Mouse (Mus musculus) forebrain, embryonic 10.5 days (tissue): ENCODE data around the gene Olfr788. TPM values are rescaled to one million over a fixed set of nuclear protein-coding genes. Genes with fewer than 3 reads are reported as not detected.

Experiments used
- DNase-seq: peaks from one replicate; pipeline ENCODE4 v3.0.0-alpha.2; 2017; ENCODE audit warnings: low spot score; ENCODE audit errors: extremely low spot score
- H3K27ac ChIP-seq: fragments of 300-500 bp; sonication (generic); 2 replicates; pipeline ENCODE4 v1.5.1; 2016; ENCODE audit warnings: mild to moderate bottlenecking
- H3K27me3 ChIP-seq: fragments of 300-500 bp; sonication (generic); 2 replicates; pipeline ENCODE4 v1.6.1; 2016; ENCODE audit warnings: mild to moderate bottlenecking; ENCODE audit not compliant: poor library complexity, severe bottlenecking
- H3K36me3 ChIP-seq: fragments of 300-500 bp; sonication (generic); replicated peaks from 2 replicates; pipeline ENCODE4 v1.6.1; 2016; ENCODE audit warnings: mild to moderate bottlenecking, moderate library complexity
- H3K4me1 ChIP-seq: fragments of 300-500 bp; sonication (generic); 2 replicates; pipeline ENCODE4 v1.6.1; 2016
- H3K4me3 ChIP-seq: fragments of 300-500 bp; sonication (generic); 2 replicates; pipeline ENCODE4 v1.5.1; 2016; ENCODE audit warnings: mild to moderate bottlenecking, moderate library complexity
- H3K9me3 ChIP-seq: fragments of 300-500 bp; sonication (generic); 2 replicates; pipeline ENCODE4 v1.6.1; 2016; ENCODE audit warnings: mild to moderate bottlenecking, moderate library complexity
- WGBS: fragments of 180-500 bp; shearing (Covaris S2); methylation state at CpG from one replicate; pipeline ENCODE4 v1.1.7; 2016; 5-methylcytosine and 5-hydroxymethylcytosine counted together
- polyA plus RNA-seq: library from polyadenylated mRNA; unstranded; fragments of >200 nt; fragmentation: Nextera tagmentation; extraction: Ambion mirVana; gene quantifications from 2 replicates; pipeline ENCODE4 v1.2.1, GENCODE M21; 2016

Gene Olfr788
- not detected in 2 replicates for polyA plus RNA-seq

- no peaks in the 10 kb centered on the region for H3K36me3 ChIP-seq
Measured at GRCm38 (mm10) chr10:129470698-129471097, at the start of gene Olfr788. Gene Olfr788 (plus strand): TSS chr10:129470998.

GRCm38 (mm10) chr10:129427006-129427405 lies 43.8 kb upstream of the Olfr788 start, which contains the start of gene Olfr786:
Gene Olfr786 (plus strand): TSS chr10:129427306.
- Histone ChIP-seq H3K4me3 (no peak within 1 kb of the TSS), H3K4me1 (no peaks in the 10 kb centered on the region), H3K36me3 (no peaks in the 10 kb centered on the region), H3K27ac (no peak within 1 kb of the TSS), H3K9me3 (no peaks in the 10 kb centered on the region), H3K27me3 (no peaks in the 10 kb centered on the region)
- DNase-seq, result no peak

More at GRCm38 (mm10) chr10:129470698-129471097, at the start of gene Olfr788:
- Histone ChIP-seq H3K27ac (no peak within 1 kb of the TSS), H3K4me3 (no peak within 1 kb of the TSS), H3K27me3 (no peaks in the 10 kb centered on the region), H3K9me3 (no peaks in the 10 kb centered on the region), H3K4me1 (no peaks in the 10 kb centered on the region)
- DNase-seq, result no peak

GRCm38 (mm10) chr10:129461562-129461961 lies 9.2 kb upstream of the Olfr788 start, which contains the start of gene Olfr787:
Gene Olfr787 (plus strand): TSS chr10:129461862.
- DNase-seq, result no peak
- WGBS, result 84% methylated on average over 3 of the region's 3 CpGs
- H3K27ac ChIP-seq, result no peak within 1 kb of the TSS
- no peaks in the 10 kb centered on the region for H3K27me3 ChIP-seq
- H3K4me3 ChIP-seq, result no peak within 1 kb of the TSS
- H3K9me3 ChIP-seq, result no peaks in the 10 kb centered on the region
- no peaks in the 10 kb centered on the region for H3K36me3 ChIP-seq
- no peaks in the 10 kb centered on the region for H3K4me1 ChIP-seq

GRCm38 (mm10) chr10:129473256-129473655 lies 2.5 kb downstream of the Olfr788 start:
- Histone ChIP-seq H3K27ac (no peak overlapping the region), H3K27me3 (no peaks in the 10 kb centered on the region), H3K9me3 (no peaks in the 10 kb centered on the region), H3K36me3 (no peaks in the 10 kb centered on the region), H3K4me1 (no peaks in the 10 kb centered on the region), H3K4me3 (no peak overlapping the region)
- 71% methylated on average over 2 of the region's 2 CpGs for WGBS
- DNase-seq, result no peak

- Histone ChIP-seq H3K27ac (no peak overlapping the region), H3K4me1 (no peaks in the 10 kb centered on the region)
- no peak for DNase-seq
Measured at GRCm38 (mm10) chr10:129473723-129474122, 2.9 kb downstream of the Olfr788 start.

GRCm38 (mm10) chr10:129484452-129484851 lies 13.7 kb downstream of the Olfr788 start, which contains the start of gene Olfr789:
Gene Olfr789 (plus strand): TSS chr10:129484752.
- no peaks in the 10 kb centered on the region for H3K27me3 ChIP-seq
- H3K4me1 ChIP-seq, result no peaks in the 10 kb centered on the region
- H3K4me3 ChIP-seq, result no peak within 1 kb of the TSS
- WGBS, result 81% methylated on average over 2 of the region's 2 CpGs
- H3K36me3 ChIP-seq, result no peaks in the 10 kb centered on the region
- no peaks in the 10 kb centered on the region for H3K9me3 ChIP-seq
- no peak within 1 kb of the TSS for H3K27ac ChIP-seq
- DNase-seq, result no peak

More at GRCm38 (mm10) chr10:129473723-129474122, 2.9 kb downstream of the Olfr788 start:
- H3K4me3 ChIP-seq, result no peak overlapping the region
- no peaks in the 10 kb centered on the region for H3K36me3 ChIP-seq
- no peaks in the 10 kb centered on the region for H3K9me3 ChIP-seq
- no peaks in the 10 kb centered on the region for H3K27me3 ChIP-seq

GRCm38 (mm10) chr10:129490101-129490500 lies 19.3 kb downstream of the Olfr788 start:
- DNase-seq, result no peak
- 83% methylated on average over 2 of the region's 2 CpGs for WGBS
- Histone ChIP-seq H3K4me1 (no peaks in the 10 kb centered on the region), H3K4me3 (no peak overlapping the region), H3K27me3 (no peaks in the 10 kb centered on the region), H3K27ac (no peak overlapping the region), H3K9me3 (no peaks in the 10 kb centered on the region), H3K36me3 (no peaks in the 10 kb centered on the region)

GRCm38 (mm10) chr10:129498192-129498591 lies 27.4 kb downstream of the Olfr788 start, which contains the start of gene Olfr790:
Gene Olfr790 (plus strand): TSS chr10:129498492.
- H3K27me3 ChIP-seq, result no peaks in the 10 kb centered on the region
- H3K9me3 ChIP-seq, result no peaks in the 10 kb centered on the region
- DNase-seq, result no peak
- no peak within 1 kb of the TSS for H3K4me3 ChIP-seq
- no peak within 1 kb of the TSS for H3K27ac ChIP-seq
- H3K4me1 ChIP-seq, result no peaks in the 10 kb centered on the region
- no peaks in the 10 kb centered on the region for H3K36me3 ChIP-seq

- no peak for DNase-seq
- 83% methylated on average over 3 of the region's 3 CpGs for WGBS
- H3K4me1 ChIP-seq, result no peaks in the 10 kb centered on the region
- no peaks in the 10 kb centered on the region for H3K36me3 ChIP-seq
- no peaks in the 10 kb centered on the region for H3K27me3 ChIP-seq
- H3K4me3 ChIP-seq, result no peak within 1 kb of the TSS
- no peak within 1 kb of the TSS for H3K27ac ChIP-seq
- H3K9me3 ChIP-seq, result no peaks in the 10 kb centered on the region
Measured at GRCm38 (mm10) chr10:129521492-129521891, 50.7 kb downstream of the Olfr788 start, which contains the start of gene Olfr791. Gene Olfr791 (plus strand): TSS chr10:129521792.

Other genes with a start within 250 kb of the Olfr788 start
- gene Olfr774, start 234.8 kb upstream of the Olfr788 start, polyA plus RNA-seq, result not detected in 2 replicates
- not detected in 2 replicates for gene Olfr775, start 222.6 kb upstream of the Olfr788 start, polyA plus RNA-seq
- not detected in 2 replicates for gene Olfr776, start 211.9 kb upstream of the Olfr788 start, polyA plus RNA-seq
- gene Olfr777, start 199.5 kb upstream of the Olfr788 start, polyA plus RNA-seq, result not detected in 2 replicates
- not detected in 2 replicates for gene Olfr780, start 152.9 kb upstream of the Olfr788 start, polyA plus RNA-seq
- gene Olfr781, start 142.1 kb upstream of the Olfr788 start, polyA plus RNA-seq, result not detected in 2 replicates
- not detected in 2 replicates for gene Olfr782, start 122.1 kb upstream of the Olfr788 start, polyA plus RNA-seq
- 0.06 TPM in 1 of 2 replicates, not detected in the other for gene Olfr784, start 86.9 kb upstream of the Olfr788 start, polyA plus RNA-seq
- not detected in 2 replicates for gene Olfr785, start 65.6 kb upstream of the Olfr788 start, polyA plus RNA-seq
- gene Olfr786, start 43.7 kb upstream of the Olfr788 start, polyA plus RNA-seq, result not detected in 2 replicates
- not detected in 2 replicates for gene Olfr787, start 9.1 kb upstream of the Olfr788 start, polyA plus RNA-seq
- not detected in 2 replicates for gene Olfr789, start 13.8 kb downstream of the Olfr788 start, polyA plus RNA-seq
- gene Olfr790, start 27.5 kb downstream of the Olfr788 start, polyA plus RNA-seq, result not detected in 2 replicates
- gene Olfr791, start 50.8 kb downstream of the Olfr788 start, polyA plus RNA-seq, result not detected in 2 replicates
- not detected in 2 replicates for gene Olfr792, start 68.2 kb downstream of the Olfr788 start, polyA plus RNA-seq
- not detected in 2 replicates for gene Olfr794, start 96.7 kb downstream of the Olfr788 start, polyA plus RNA-seq
- gene Olfr796, start 141.6 kb downstream of the Olfr788 start, polyA plus RNA-seq, result not detected in 2 replicates
- gene Olfr798, start 156.9 kb downstream of the Olfr788 start, polyA plus RNA-seq, result not detected in 2 replicates
- gene Olfr799, start 166.5 kb downstream of the Olfr788 start, polyA plus RNA-seq, result not detected in 2 replicates
- not detected in 2 replicates for gene Olfr800, start 186.7 kb downstream of the Olfr788 start, polyA plus RNA-seq
- not detected in 2 replicates for gene Olfr801, start 202.9 kb downstream of the Olfr788 start, polyA plus RNA-seq
- not detected in 2 replicates for gene Olfr802, start 217.2 kb downstream of the Olfr788 start, polyA plus RNA-seq
- gene Olfr803, start 223.3 kb downstream of the Olfr788 start, polyA plus RNA-seq, result not detected in 2 replicates
- gene Olfr804, start 232.2 kb downstream of the Olfr788 start, polyA plus RNA-seq, result not detected in 2 replicates